Mouse (Mus musculus) CD8-positive naive resting alpha-beta T cell, adult 2 months (primary cell): ENCODE data around the gene Lin54.
"Not testable (repeated sequence)": the region's sequence is repeated elsewhere in the genome, so short reads cannot be mapped to it uniquely, and the experiment has no call there.

Experiments
- DNase-seq, 2 experiments: peaks; one replicate each; pipeline ENCODE4 v3.0.0; 2022; ENCODE audit warnings: low read depth in 2 of 2, low spot score in 2 of 2

Gene Lin54

DNA sequence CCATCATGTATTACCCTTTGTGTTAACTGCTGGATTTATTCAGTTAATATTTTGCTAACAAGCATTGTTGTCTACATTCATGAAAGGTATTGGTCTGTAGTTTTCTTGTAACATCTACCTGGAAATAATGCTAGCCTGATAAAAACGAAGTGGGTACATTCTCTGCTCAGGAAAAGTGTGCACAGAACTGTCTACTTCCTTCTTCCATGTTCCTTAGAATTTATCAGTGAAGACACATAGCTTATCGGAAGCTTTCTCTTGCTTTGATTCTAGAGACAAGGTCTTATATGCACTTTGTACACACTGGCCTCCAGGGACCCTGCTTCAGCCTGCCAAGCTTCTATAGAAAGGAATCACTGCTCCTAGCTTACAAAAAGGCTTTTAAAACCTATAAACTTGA is 11.1 kb downstream of the Lin54 start:
- DNase-seq = no peak

DNA sequence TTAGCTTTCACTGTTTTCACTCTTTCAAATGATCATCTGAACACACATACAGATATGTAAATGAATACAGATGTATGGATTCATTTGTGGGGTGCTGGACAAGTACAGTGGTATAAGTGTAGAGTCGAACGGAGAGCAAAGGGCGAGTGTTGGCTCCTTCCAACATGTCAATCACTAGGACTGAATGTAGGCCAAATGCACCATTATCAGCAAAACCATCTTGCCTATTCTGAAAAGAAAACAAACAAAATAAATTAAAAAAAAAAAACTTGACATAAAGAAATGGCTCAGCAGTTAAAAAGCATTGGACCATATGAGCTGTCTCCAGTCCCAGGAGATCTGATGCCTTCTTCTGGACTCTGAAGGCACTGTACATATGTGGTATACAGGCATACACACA is 12.2 kb downstream of the Lin54 start:
- no peak for DNase-seq

DNA sequence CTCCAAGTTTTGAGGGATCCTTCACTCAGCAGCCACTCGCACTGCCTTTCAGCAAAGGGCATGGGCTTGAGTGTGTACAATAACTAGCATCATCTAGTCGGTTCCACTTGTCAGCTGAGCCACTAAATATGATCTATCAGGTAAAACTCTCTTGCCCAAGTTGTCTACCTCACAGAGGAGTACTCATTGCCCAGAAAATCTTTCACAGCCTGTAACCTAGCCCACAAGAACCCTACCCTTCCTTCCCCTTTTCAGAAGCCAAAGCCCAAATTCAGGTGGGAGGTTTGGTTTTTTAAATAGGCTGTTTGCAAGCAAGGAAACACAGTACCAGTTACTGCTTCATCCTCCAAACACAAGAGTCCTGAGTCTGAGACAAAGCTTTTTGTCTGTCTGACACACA is 13.3 kb downstream of the Lin54 start:
- no peak for DNase-seq

DNA sequence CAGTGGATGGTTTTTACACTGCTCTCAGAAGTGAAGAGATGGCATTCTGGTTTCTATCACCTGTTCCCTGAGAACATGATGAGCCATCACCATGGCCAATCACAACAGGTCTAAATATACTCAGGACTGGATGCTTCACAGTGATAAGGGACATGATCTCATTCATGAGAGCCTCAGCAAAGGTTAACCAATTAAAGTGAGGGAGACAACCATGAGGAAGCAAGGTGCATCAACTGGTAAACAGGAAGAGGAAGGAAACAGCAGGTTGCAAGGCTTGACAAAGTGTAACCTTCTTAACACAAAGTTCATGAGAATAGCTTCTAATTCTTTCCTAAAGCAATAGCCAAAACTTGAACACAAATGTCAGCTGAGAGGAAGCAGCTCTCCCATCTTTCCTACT is 16.9 kb downstream of the Lin54 start:
- no peak for DNase-seq

DNA sequence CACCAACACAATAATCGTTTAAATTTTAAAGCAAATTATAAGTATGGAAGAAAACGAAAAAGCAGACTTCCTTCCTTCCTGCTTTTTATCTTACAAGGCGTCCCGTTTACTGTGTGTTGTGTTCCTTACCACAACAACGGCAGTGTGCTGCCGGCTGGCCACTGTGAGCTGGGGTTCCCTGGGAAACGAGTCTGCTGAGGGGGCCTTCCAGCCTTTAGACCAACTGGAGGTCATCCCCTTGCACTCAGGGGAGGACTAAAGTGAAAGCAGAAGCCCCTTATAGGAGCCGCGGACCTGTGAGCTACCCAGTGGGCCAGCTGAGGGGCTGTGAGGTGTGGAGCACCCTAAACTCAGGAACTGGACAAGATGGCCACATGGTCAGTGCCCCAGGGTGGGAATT is 22.8 kb downstream of the Lin54 start:
- no peak for DNase-seq

DNA sequence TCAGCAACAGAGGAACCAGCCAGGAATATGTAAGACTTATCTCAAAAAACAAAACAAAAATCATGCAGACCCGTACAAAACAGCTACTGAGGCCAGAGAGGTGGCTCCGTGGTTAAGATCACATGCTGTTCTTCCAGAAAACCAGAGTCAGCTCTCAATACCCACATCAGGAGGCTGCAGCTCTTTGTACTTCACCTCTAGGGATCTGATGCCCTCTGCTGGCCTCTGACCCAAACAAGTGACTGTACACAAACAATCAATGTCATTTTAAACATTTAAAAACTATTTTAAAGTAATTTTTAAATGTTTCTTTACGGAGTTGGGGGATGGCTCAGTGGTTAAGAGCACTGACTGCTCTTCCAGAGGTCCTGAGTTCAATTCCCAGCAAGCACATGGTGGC is 24.1 kb downstream of the Lin54 start:
- no peak for DNase-seq

DNA sequence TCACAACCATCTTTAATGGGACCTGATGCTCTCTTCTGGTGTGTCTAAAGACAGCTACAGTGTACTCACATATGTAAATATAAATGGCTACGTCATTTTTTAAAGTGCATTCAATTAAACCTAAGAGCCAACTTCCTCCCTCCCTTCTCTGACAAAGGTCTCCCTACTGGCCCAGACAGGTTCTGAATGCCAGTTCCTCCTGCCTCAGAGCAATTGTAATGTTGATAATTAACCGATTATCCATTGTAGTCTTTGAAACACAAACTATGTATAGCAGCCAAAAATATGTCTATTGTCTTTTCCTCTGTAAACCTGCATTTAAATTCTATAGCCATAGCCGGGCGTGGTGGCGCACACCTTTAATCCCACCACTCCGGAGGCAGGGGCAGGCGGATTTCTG is 33.1 kb downstream of the Lin54 start:
- no peak for DNase-seq

DNA sequence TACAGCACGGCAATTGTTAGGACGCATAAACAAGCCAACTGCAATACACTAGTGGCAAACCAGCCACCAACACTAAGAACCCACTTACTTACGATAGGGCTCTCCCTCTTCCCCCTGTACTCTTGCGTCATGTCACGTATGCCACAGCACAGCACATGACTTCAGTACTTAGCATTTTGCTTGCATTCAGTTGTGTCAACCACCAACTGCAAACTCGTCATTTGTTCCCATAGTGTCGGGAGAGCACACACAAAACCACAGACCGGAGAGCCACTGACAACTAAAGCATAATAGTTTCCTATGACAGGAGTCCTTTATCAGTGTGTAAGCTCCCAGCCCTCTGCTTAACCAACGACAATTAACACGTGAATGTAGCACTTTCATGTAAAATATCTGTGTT is 33.8 kb downstream of the Lin54 start:
- DNase-seq = no peak

DNA sequence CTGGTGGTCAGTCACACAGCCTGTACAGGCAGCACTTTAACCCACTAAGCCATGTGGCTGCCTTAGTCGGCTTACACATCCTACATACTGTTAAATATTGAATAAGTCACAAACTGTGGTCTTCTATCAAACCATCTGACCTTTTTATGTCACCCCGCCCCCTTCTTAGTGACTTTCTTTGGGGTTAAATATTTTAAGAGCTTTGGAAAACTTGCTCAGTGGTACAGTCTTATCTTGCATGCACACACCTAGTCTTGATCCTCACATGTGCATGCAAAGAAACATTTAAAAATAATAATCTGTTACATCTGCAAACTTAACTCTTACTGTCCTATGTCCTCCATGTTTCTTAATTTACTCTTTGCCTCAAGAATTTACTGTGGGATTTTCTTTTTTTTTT is 38.1 kb downstream of the Lin54 start:
- no peak for DNase-seq

DNA sequence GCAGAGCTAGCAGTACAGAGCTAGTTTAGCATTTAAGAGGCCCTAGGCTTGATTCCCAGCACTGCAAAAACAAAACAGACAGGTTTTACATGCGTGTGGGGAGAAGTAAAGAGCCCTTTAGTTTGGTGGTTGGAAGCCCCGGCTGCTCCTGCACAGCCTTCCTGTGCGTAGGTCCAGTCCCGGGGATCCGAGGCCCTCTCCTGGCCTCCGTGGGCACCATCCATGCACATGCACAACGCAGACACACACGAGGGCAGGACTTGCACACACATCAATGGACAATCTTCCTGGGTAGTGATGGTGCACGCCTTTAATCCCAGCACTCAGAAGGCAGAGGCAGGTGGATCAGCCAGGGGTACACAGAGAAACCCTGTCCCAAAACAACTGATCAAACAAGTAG is 38.9 kb downstream of the Lin54 start:
- DNase-seq = no peak

DNA sequence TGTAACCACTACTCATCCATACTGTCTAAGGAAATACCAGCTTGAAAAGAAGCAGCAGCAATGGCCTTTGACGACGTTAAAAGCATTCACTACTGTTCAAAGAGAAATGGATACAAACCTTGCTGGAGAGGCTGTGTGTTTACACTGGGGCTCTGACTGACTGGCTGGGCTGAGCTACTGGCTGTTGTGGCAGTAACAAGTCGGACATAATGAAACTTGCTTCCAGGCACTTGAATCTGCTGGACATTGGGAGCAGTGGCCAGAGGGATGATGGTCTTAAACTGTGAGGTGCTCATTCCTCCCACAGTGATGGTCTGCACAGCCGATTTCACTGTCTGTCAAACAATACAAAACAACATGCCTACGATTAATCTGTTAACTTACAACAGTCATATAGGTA is 41.0 kb downstream of the Lin54 start:
- no peak for DNase-seq

DNA sequence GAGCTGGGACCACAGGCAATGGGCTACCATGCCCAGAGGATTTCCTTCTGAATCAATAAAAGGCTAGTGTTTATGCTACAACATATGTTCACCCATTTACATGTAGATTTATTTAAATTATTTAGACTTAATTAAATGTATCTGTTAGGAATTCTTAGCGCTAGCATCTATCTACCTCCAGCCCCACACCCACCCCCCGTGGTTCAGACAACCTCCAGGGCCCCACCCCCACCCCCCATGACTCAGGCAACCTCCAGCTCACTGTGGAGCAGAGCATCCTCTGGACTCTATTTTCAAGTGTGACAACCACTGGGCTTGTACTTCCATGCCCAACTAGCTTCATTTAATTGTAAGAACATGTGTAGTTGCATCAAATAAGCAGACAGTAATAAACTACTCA is 48.6 kb downstream of the Lin54 start:
- DNase-seq = no peak

DNA sequence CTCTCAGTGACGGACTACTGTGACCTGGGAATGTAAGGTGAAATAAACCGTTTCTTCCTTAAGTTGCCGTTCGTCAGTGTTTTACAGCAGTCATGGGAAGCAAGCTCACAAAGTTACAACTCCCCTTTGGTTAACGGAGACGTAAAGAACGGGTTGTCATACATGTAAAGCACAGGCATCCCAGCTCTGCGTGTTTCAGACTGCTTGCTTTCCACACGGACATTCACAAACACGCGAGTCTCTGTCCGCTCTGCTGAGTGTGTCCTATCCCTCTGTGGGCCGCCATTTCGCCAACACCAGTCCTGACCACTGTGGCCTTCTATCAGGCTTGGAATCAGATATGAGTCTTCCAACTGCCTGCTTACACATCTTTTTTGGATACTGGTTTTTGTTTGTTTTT is 61.6 kb downstream of the Lin54 start:
- DNase-seq = no peak

DNA sequence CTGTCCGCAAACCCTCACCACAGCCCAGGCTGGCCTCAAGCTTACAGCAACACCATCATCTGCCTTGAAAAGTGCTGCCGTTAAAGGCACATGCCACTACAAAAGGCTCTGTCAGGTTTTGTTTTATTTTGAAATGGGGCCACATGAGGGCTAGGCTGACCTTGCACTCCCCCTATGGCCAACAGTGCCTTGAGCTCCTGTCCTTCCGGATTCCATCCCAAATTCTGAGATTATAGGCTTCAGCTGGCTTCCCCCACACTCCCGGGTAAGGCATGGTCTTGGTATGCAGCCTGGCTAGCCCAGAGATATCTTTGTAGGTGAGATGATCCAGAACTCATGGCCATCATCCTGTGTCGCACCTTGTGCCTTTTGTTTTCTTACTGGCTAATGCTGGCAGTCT is 62.5 kb downstream of the Lin54 start:
- DNase-seq = no peak

DNA sequence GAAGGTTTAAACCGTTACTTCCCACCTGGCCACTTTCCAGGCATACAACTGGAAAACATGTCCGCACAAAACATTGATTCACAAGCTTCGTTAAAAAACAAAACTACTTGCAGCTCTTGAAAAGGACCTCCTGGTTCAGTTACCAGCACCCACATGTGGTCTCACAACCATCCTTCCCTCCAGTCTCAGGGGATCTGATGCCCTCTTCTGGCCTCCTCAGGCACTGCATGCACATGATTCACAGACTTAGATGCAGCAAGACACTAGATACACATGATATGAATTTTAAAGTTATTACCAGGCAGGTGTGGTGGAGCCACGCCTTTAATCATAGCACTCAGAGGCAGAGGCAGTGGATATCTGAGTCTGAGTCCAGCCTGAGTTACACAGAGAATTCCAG is 63.4 kb downstream of the Lin54 start:
- DNase-seq = no peak

DNA sequence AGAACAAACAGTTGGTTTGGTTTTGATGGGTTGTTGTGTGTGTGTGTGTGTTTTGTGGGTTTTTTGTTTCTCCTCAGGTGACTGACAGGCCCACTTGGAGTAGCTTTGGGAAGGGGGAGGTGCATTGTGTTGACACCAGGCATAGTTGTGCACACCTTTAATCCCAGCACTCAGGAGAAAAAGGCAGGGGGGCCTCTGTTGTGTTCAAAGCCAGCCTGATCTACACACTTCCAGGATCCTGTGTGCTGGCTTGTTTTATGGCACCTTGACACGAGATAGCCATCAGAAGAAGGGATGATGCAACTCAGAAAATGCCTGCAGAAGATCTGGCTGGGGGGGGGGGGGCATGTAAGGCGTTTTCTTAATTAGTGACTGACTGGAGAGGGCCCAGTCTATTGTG is 69.5 kb downstream of the Lin54 start:
- DNase-seq = no peak

DNA sequence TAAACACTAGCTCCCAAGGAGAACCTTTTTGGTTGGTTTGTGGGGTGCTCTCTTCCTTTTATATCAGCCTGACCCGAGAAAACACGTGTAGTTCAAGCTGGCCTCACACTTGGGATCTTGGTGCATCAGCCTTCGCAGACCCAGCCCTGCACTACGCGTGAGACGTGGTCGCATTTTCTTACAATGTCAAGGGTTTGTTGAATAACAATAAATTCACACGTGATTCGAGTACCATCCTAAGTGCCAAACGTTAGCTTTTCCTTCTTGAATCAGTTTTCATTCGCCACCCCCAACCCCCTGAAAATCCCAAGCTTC is 70.4 kb downstream of the Lin54 start:
- DNase-seq = no peak

DNA sequence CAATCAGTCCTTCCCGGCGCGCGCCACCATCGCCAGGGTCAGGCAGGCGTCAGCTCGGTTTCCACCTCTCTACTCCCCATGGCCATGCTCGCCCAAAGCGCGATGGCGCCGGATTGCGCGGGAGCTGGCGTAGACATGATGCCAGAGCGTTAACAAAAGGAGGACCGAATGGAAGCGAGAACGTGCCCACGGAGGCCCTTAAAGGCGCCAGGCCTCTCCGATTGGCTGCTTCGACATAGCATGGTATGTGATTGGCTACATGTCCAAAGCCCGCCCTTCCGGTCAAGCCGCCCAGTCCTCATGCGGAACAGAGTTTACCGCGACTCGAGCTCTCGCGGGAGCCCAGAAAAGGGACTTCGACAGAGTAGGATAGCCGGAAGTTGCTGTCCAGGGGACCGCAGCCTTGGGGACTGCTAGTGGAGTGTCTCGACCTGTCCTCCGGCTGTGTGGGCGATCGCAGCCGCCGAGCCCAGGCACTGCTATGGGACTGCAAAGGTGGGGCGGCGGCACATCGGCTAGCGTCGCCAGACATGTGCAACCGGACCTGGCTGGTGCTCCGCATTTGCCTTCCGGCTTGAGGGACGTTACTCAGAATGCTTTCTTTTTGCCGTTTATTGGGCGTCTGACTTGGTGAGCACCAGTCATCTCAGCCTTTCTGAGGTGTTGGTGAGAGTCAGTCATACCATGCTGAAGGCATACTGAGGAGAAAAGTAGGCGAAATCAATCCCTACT is 70.9 kb downstream of the Lin54 start:
- DNase-seq = peak; percentile 74 to 75

DNA sequence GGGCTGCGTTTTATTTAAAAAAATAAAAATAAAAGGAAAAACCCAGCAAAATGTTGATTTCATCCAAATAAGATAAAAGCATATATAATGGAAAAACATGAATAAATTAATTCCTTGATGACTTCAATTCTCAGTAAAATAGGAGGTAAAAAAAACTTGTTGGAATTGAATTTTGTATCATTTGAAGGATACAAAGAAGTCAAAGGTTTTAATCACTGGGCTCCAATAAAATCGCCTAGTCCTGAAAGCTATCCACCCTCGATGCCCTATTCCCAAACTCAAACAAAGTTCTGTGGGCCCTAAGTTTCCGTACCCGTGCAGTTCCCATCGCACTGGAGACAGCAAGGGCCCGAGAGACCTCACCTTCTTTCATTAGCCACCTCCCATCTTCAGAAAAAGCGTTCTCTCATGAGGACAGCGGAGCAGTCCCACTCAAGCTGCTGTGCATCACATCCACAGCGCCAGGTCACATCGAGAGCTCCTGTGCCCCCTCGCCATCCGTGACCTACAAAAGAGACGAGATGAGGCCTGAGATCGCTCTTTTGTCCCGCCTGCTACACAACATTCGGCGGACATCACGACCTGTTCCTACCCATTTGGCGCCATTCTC is 71.6 kb downstream of the Lin54 start:
- no peak for DNase-seq

DNA sequence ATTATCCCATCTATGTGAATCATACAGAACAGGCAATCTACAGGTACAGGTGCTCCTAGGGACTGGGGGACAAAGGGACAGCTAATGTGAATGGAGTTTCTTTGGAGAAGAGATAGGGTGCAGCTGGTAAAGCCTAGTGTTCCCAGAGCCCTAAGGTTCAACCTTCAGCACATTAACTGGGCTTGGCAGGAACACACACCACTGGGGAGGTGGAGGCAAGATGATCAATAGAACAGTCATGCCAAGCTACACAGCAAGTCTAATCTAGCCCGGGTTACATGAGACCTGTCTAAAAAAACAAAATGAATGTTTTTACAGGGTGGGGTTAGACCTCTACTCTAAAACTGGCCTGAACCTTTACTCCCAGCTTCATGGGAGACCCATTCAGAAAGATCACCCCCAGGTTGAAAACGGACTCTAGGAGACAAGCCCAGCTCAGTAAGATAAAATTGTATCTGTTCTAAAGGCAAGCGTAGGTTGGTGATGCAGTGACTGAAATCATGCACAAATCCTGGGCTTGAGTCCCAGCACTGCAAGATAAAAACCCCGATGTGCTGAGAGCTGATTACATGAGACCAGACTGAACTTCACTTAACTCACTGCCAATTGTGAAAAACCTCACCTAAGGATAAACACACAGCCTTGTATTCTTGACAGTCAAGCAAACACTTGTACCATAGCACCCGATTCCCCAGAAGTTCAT is 72.3 kb downstream of the Lin54 start:
- DNase-seq = no peak

DNA sequence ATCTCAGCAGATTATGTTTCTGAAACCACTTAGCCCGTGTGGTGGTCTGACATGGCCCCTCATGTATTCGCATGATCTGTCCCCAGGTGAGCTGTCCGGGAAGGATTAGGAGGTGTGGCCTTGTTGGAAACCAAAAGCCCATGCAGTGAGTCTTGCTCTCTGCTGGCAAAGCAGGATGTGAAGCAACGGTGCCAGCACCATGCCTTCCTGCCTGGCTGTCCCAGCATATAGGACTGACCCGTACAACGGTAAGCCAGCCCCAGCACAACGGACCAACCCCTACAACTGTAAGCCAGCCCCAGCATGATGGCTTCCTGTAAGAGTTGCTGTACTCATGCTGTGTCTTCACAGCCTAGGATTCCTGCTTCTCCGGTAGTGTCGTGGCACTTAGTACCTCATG is 73.2 kb downstream of the Lin54 start:
- no peak for DNase-seq

DNA sequence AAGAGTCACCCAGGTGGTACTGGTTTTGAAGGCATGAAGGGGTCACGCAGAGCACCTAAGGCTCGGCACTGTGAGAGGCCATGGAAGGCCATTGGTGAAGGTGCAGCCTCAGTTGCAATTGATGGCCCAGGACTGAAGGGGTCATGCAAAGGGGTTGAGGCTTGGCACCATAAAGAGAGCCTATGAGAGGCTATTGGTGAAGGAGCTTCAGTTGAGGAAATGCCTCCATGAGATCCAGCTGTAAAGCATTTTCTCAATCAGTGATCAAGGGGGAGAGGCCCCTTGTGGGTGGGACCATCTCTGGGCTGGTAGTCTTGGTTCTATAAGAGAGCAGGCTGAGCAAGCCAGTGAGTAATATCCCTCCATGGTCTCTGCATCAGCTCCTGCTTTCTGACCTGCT is 74.6 kb downstream of the Lin54 start:
- not testable (repeated sequence) for DNase-seq

DNA sequence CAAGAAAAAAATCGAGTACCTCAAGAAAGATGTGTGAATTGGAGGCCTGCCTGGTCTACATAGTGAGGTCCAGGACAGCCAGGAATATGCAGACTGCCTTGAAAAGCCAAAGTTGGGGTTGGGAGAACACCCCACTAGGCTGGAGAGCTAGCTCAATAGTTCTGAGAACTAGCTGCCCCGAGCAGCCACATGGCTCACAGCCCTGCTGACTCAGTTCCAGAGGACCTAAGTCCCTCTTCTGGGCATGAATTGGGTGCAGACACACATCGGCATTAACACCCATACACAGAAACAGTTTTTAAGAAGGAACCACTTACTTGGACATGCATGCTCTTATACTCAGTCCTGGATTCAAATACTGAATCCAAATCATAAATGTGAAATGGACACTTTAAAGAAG is 76.2 kb downstream of the Lin54 start:
- DNase-seq = no peak
